Mouse (Mus musculus) kidney, postnatal 4 days (tissue): ENCODE results near the gene Hist2h3c1.
"Not testable (repeated sequence)": the region's sequence is repeated elsewhere in the genome, so short reads cannot be mapped to it uniquely, and the experiment has no call there.

Source experiments
- DNase-seq, 2 experiments: peaks; one replicate each; pipeline ENCODE4 v3.0.0; 2021; ENCODE audit warnings: mixed read lengths in 2 of 2

Gene Hist2h3c1

GRCm38 (mm10) chr3:96246427-96246856 is at the start of gene Hist2h3c1:
Hist2h3c1 (plus strand) TSS chr3:96246685.
- not testable (repeated sequence) for DNase-seq

- peak; percentile 88 to 93 for DNase-seq
These were observed 49.2 kb upstream of the Hist2h3c1 start for GRCm38 (mm10) chr3:96197129-96197749.

- DNase-seq, result no peak
These were observed 48.3 kb upstream of the Hist2h3c1 start for GRCm38 (mm10) chr3:96198181-96198580.

GRCm38 (mm10) chr3:96198601-96199251 is 47.8 kb upstream of the Hist2h3c1 start:
- not testable (repeated sequence) for DNase-seq

DNA sequence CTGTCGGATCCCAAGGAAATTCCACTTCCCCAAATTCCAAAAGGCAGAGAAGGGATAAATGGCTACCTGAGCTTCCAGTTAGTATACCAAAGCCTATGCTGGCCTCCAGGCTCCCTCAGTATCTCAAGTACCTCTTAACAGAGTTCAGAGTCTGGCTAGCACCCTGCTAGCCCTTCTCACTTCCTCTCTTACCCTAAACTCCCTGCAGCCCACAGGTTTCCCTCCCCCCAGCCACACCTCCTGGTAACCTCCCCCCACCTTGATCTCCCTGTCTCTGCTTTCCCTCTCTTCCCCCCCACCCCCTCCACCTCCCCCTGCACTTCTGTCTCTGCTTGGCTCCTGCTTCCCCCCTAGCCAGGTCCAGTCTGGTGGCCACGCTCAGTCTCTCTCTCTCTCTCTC is 46.8 kb upstream of the Hist2h3c1 start:
- no peak for DNase-seq

DNA sequence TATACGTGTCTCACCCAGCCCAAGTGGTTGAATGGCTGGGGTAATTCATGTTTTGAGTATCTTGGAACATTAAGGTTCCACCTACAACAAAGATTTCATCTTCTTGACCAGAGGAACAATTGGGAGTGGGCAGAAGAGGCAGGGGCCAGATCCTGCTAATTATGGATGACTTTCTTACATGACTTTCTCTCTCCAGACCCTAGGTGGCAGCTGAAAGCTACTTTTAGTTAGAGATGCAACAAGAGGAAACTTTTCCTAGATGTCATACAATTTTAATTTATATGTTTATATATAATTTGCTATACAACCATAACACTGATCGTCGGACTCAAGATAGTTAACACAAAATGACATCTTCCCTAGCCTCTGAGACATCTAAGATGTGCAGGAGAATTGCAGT is 38.7 kb upstream of the Hist2h3c1 start:
- no peak for DNase-seq

GRCm38 (mm10) chr3:96209242-96209641 is 37.2 kb upstream of the Hist2h3c1 start:
- DNase-seq, result peak; percentile 45 to 61

DNA sequence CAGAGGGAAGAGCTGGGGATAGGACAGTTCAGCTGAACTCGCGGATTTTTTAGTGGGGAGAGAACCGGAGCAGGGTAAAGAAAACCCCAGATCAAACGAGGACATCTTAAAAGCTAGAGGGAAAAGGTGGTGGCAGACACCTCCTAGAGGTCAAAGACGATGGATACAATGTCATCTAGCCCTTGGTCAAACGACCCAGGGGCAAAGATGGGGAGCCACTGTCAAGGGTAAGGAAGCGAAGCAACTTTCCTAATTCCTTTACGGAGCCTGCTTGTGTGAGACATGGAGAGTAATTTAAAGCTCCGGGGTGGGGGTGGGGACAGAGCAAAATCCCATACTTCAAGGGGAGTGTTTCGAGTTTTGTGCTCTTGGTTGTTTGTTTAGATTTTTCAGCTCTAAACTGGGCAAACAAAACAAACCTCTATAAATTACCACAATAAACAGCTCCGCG is 27.3 kb upstream of the Hist2h3c1 start:
- DNase-seq, result peak; percentile 33 to 49

GRCm38 (mm10) chr3:96219661-96220130 is 26.8 kb upstream of the Hist2h3c1 start, which contains the start of the genes Bola1 and Hist2h2ab:
Bola1 (minus strand) TSS chr3:96219709.
Hist2h2ab (plus strand) TSS chr3:96219865.
- peak; percentile 66 to 81 for DNase-seq

GRCm38 (mm10) chr3:96220131-96220764 is 26.2 kb upstream of the Hist2h3c1 start:
- DNase-seq, result not testable (repeated sequence)

- peak; percentile 71 to 83 for DNase-seq
These were observed 25.5 kb upstream of the Hist2h3c1 start, which contains the start of the genes Hist2h2ac and Hist2h2be for GRCm38 (mm10) chr3:96220765-96221639. Hist2h2ac (minus strand) TSS chr3:96220880. Hist2h2be (plus strand) TSS chr3:96221119.

- peak in 1 of 2 experiments; percentile 34 for DNase-seq
These were observed 24.8 kb upstream of the Hist2h3c1 start for GRCm38 (mm10) chr3:96221640-96222038.

DNA sequence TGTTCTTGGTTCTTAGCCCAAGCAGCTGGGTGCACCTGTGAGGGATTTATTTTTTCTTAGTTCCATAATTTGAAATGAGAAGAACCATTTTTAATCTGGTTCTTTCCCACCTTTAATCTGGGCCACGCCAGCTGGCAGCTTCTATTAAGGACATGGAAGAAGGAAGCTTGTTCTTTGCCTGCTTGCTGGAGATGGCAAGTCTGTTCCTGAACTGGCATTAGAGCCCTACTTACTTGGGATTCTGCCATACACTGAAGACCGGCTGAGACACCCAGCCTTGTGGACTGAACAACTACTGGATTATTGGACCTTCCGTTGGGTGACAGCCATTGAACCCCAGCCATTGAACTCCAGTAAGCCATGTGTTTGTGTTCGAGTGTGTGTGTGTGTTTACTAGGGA is 23.7 kb upstream of the Hist2h3c1 start:
- no peak for DNase-seq

DNA sequence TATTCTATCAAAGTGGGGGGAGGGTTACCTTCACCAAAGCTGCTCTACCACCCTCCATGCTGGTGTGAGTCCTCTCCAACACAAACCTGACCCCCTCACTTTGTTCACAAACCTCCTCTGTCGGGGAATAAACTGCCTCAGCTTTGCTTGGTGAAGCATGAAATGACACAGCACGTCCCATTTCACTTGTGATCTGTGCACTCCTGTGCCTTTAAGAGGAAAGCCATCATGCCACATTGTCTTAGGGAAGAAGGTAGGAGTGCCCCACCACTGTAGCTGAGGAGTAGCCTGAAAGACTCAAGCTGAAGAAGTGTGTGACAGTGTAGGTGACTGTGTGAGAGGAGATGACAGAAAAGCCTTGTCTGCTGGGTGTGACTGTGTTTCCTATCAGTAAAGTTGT is 21.1 kb upstream of the Hist2h3c1 start:
- no peak for DNase-seq

- DNase-seq, result no peak
These were observed 19.5 kb upstream of the Hist2h3c1 start for GRCm38 (mm10) chr3:96226695-96227648.

DNA sequence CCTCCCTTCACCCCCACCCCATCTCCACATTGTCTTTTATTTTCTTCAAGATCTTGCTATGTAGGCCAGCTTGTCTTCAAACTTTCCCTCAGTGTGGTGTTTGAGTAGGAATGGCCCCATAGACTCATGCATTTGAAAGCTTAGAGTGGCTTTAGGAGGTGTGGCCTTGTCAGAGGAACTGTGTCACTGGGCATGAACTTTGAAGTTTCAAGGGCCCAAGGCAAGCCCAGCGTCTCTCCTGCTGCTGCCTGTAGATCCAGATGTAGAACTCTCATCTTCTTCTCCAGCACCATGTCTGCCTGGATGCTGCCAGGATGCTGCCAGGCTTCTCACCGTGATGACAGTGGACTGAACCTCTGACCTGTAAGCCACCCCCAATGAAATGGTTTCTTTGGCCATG is 17.7 kb upstream of the Hist2h3c1 start:
- no peak for DNase-seq

DNA sequence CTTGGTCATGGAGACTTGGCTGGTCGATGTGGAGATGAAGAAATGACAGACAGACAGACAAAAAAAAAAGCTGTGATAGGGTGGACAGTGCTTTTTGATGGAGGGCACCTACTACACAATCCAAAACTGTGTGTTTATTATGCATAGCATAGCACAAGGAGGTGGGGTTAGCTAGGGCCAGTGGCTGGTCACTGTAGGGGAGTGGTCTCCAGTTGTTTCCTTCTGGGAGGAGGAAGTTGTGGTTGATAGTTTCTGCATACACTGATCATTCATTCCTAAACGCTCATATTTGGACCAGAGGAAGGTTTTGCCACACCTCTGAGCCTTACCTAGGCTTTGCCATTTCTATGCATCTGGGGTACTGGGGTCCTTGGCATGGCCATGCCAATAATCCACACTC is 16.1 kb upstream of the Hist2h3c1 start:
- no peak for DNase-seq

GRCm38 (mm10) chr3:96230910-96231757 is 15.4 kb upstream of the Hist2h3c1 start:
- no peak for DNase-seq

- DNase-seq, result no peak
These were observed 14.7 kb upstream of the Hist2h3c1 start for GRCm38 (mm10) chr3:96231758-96232120.

DNA sequence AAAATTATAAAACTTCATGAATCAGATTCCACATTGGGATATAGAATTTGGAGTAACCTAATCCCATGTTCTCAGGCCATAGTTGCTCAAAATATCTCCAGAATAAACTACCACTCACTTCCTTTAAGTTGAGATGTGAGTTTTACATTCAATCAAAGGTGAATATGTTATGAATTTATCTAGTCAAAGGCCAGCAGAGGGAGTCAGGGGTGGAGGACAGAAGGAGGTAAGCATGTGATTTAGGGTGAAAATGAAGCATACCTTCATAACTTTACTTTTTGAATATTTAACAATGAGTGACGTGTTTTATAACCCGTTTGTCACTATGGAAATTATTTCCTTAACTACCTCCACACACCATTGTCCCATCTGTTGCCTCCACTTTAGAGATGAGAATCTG is 11.6 kb upstream of the Hist2h3c1 start:
- DNase-seq, result no peak
